Mouse (Mus musculus) midbrain, postnatal 0 days (tissue): ENCODE measurements around the gene Itgb5. TPM values are rescaled to one million over a fixed set of nuclear protein-coding genes. Genes with fewer than 3 reads are reported as not detected.
A peak's percentile ranks its signal among the peaks of the same experiment; 100 is the strongest.

Source experiments
- ATAC-seq: fragments of 200-750 bp; cut with Nextera tagmentation; 2 replicates; pipeline ENCODE4 v1.8.0; 2017; ENCODE audit warnings: moderate number of reproducible peaks, mild to moderate bottlenecking, moderate TSS enrichment, moderate library complexity; ENCODE audit not compliant: low FRiP score
- DNase-seq: peaks from one replicate; pipeline ENCODE4 v3.0.0-alpha.2; 2015; ENCODE audit warnings: low spot score
- H3K27ac ChIP-seq: fragments of 300-500 bp; sonication (generic); 2 replicates; pipeline ENCODE4 v1.5.1; 2014; ENCODE audit warnings: low read depth, mild to moderate bottlenecking, low read length, mixed read lengths
- H3K27me3 ChIP-seq: fragments of 300-500 bp; sonication (generic); 2 replicates; pipeline ENCODE4 v1.6.1; 2014; ENCODE audit warnings: low read length, control low read depth, mixed read lengths; ENCODE audit not compliant: insufficient read depth
- H3K36me3 ChIP-seq: fragments of 300-500 bp; sonication (generic); 2 replicates; pipeline ENCODE4 v1.6.1; 2014; ENCODE audit warnings: low read length, control low read depth, mixed read lengths; ENCODE audit not compliant: insufficient read depth
- H3K4me1 ChIP-seq: fragments of 300-500 bp; sonication (generic); 2 replicates; pipeline ENCODE4 v1.6.1; 2014; ENCODE audit warnings: mild to moderate bottlenecking, control low read depth, antibody characterized with exemption, low read length, mixed read lengths; ENCODE audit not compliant: insufficient read depth
- H3K4me2 ChIP-seq: fragments of 300-500 bp; sonication (generic); 2 replicates; pipeline ENCODE4 v1.6.1; 2014; ENCODE audit warnings: low read depth, mild to moderate bottlenecking, low read length, mixed read lengths; ENCODE audit not compliant: poor library complexity, severe bottlenecking
- H3K4me3 ChIP-seq: fragments of 300-500 bp; sonication (generic); 2 replicates; pipeline ENCODE4 v1.5.1; 2014; ENCODE audit warnings: low read depth, mild to moderate bottlenecking, low read length, moderate library complexity
- H3K9ac ChIP-seq: fragments of 300-500 bp; sonication (generic); replicated peaks from 2 replicates; pipeline ENCODE4 v1.6.1; 2014; ENCODE audit warnings: mild to moderate bottlenecking, low read length, moderate library complexity, mixed read lengths; ENCODE audit not compliant: poor library complexity, severe bottlenecking
- H3K9me3 ChIP-seq: fragments of 300-500 bp; sonication (generic); 2 replicates; pipeline ENCODE4 v1.6.1; 2016; ENCODE audit warnings: low read length, control low read depth
- CTCF ChIP-seq: IDR thresholded peaks from 2 replicates; pipeline ENCODE4 v1.5.1; 2016; ENCODE audit warnings: antibody characterized with exemption, mild to moderate bottlenecking
- WGBS: fragments of 180-500 bp; shearing (Covaris S2); extraction: QIAGEN DNeasy Blood & Tissue Kit; methylation state at CpG from one replicate; pipeline ENCODE4 v1.1.7; 2014; 5-methylcytosine and 5-hydroxymethylcytosine counted together
- polyA plus RNA-seq: library from polyadenylated mRNA; unstranded; fragments of >200 nt; fragmentation: Nextera tagmentation; extraction: Ambion mirVana; gene quantifications from 2 replicates; pipeline ENCODE4 v1.2.1, GENCODE M21; 2015
- total RNA-seq: library from RNA; depleted of rRNA; stranded (reverse); fragments of >200 nt; gene quantifications from 2 replicates; pipeline ENCODE4 v1.2.3, GENCODE M21; 2014

Itgb5 gene
- total and polyA plus RNA-seq, 2 experiments from 2014 or later: 22.9 to 49.8 TPM

DNA sequence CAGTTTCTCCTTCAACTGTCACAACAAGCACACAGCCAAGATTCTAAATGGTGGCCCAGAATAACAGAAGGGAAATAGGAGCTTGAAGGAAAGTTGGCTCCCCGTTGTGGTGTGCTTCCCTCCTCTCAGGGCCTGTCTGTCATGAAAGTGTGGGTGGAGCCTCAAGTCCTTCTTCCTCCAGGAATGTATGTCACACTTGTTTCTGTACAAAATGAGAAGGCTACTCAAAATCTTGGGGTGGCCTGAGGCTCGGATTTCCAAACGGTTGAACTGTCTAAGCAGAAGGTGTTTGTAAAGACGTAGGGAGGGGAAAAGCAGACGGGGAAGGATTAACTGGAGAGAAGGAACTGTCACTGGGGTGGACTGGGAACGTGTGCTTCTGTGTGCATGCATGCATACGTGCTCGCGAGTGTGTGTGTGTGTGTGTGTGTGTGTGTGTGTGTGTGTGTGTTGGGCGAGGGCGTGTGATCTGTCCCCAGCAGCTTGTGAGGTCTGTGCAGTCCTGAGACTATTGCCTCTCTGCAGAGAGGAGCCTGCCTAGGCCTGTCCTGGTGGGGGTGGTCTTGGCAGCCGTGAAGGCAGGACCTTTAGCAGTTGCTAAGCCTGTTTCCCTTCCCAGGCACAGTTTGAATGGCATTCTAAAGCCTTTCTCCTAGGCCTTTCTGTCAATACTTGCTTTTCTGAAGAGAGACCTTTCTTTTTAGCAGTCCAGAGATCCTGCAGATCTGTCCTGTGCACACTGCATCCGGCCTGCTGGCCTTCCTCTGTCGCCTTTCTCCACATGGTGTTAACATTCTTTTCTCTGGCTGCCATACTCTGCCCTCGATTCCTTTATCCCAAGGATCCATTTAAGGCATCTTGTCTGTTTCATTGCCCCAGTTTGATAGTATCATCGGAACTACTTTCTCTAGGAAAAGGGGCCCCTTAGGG, 53.8 kb downstream of the Itgb5 start:
- Histone ChIP-seq H3K9ac (0 out of 2 replicates have a peak overlapping the region, but pooled peaks have one; percentile 8), H3K27ac (peak overlapping the region; percentile 55), H3K4me1 (peaks cover 6% of the 10 kb centered on the region; the same call in 1 of the 2 replicates), H3K27me3 (no peaks in the 10 kb centered on the region), H3K36me3 (no peaks in the 10 kb centered on the region), H3K4me2 (no peak overlapping the region), H3K4me3 (no peak overlapping the region), H3K9me3 (no peaks in the 10 kb centered on the region)
- ATAC-seq: peak; percentile 83
- peak; percentile 64 for DNase-seq
- TF ChIP-seq CTCF: no peak
- WGBS: 32% methylated on average over 16 of the region's 16 CpGs

DNA sequence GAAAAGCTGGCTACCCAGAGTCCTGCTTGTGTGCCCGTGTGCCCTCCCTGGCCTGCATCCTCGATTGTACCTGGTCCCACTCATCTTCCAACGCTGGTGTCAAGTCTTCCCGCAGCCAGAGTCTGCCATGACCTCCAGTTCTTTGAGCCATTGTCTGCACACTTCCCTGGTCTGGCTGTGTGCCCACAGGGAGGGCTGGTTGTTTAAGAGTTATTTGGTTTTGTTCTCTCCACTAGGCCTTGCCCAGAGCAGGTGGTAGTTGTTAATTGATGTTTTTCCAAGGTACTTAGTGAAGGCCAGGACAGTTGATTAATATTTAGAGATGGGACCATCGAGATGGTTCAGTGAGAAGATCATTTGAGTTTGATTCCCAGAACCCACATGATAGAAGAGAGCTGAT, 54.7 kb downstream of the Itgb5 start:
- no peak for TF ChIP-seq CTCF
- DNase-seq (no peak), ATAC-seq (no peak)
- Histone ChIP-seq H3K36me3 (no peaks in the 10 kb centered on the region), H3K27me3 (no peaks in the 10 kb centered on the region), H3K4me1 (peaks cover 6% of the 10 kb centered on the region; the same call in 1 of the 2 replicates), H3K9ac (no peak overlapping the region), H3K4me2 (no peak overlapping the region), H3K4me3 (no peak overlapping the region), H3K9me3 (no peaks in the 10 kb centered on the region), H3K27ac (peak overlapping the region; percentile 47; the same call in 1 of the 2 replicates)
- 63% methylated on average over 5 of the region's 5 CpGs for WGBS

DNA sequence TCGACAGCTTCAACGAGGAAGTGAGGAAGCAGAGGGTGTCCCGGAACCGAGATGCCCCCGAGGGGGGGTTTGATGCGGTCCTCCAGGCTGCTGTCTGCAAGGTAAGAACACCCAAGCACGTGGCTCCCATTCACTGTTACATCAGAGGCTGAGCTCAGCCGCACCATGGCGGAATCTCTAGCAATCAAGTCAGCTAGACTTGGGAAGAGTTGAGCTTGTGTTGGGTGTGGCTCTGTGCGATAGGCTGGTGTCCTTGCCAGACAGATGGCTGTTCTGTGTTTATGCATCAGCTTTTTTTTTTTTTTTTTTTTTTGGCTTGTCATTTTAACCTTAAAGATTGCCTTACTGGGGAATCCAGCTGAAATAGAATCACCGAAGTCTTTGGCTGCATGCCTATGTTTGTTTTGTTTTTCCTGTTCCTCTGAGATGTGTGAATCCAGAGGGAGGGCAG, 55.6 kb downstream of the Itgb5 start:
- no peak for ATAC-seq
- no peak for TF ChIP-seq CTCF
- no peak for DNase-seq

DNA sequence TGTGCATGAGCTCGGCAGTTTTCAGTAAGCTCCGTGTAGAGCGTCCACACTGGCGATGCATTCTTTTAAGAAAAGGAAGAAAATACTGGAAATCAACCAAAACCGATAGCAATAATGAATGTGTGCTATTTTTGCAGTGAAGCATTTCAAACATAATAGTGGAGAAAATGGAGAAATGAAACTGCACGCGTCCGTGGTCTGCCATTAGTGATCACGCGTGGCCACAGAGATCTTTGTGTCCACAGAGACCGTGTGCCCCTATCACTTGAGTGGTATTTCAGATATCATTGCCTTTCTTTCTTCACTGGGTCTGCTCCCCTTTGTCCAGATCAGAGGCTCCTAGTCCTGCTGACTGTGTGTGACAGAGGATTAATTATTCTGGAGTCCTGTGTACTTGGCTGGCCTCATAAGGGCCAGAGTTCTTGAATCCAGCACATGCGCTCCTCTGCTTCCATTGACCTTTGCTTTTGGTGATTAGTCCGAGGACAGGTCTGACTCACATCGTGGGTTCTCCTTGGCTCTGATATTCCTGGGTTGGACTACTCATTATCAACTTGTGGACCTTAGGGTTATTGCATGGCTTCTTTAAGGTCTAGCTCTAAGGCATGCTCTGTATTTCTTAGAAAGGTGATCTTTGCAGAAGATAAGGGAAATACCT, 56.3 kb downstream of the Itgb5 start:
- 89% methylated on average over 14 of the region's 14 CpGs for WGBS
- no peak overlapping the region for H3K9ac ChIP-seq
- no peak overlapping the region for H3K4me2 ChIP-seq
- no peak for TF ChIP-seq CTCF
- H3K4me1 ChIP-seq: peaks cover 6% of the 10 kb centered on the region; the same call in 1 of the 2 replicates
- H3K27ac ChIP-seq: no peak overlapping the region
- no peak for ATAC-seq
- no peaks in the 10 kb centered on the region for H3K9me3 ChIP-seq
- H3K27me3 ChIP-seq: no peaks in the 10 kb centered on the region
- H3K36me3 ChIP-seq: no peaks in the 10 kb centered on the region
- H3K4me3 ChIP-seq: no peak overlapping the region
- DNase-seq: no peak

More for the DNA sequence above, 55.6 kb downstream of the Itgb5 start:
- no peak overlapping the region for H3K4me2 ChIP-seq
- peaks cover 6% of the 10 kb centered on the region; the same call in 1 of the 2 replicates for H3K4me1 ChIP-seq
- H3K9me3 ChIP-seq: no peaks in the 10 kb centered on the region
- WGBS: 83% methylated on average over 11 of the region's 11 CpGs
- H3K27me3 ChIP-seq: no peaks in the 10 kb centered on the region
- no peak overlapping the region for H3K27ac ChIP-seq
- H3K36me3 ChIP-seq: no peaks in the 10 kb centered on the region
- no peak overlapping the region for H3K9ac ChIP-seq
- H3K4me3 ChIP-seq: no peak overlapping the region

DNA sequence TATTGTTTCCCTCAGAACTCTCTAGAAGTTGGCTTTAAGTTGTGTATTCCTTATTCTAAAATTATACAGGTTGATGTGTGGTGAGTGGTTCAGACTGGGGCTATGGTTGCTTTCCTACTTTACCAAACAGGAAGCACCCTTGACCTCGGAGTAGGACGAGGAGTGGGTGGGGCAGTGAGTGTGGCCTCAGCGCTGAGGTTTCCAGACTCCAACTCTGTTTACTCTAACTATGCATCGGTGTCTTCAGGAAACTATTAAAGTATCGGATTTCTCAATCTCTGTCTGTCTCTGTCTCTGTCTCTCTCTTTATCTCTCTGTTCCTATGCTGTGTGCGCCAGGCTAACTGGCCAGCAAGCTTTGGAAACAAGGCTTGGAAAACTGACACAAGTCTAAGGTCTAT, 57.2 kb downstream of the Itgb5 start:
- no peak for TF ChIP-seq CTCF
- no peak for ATAC-seq
- WGBS: 77% methylated on average over 6 of the region's 6 CpGs
- Histone ChIP-seq H3K4me2 (no peak overlapping the region), H3K27ac (no peak overlapping the region), H3K4me1 (peaks cover 6% of the 10 kb centered on the region; the same call in 1 of the 2 replicates), H3K27me3 (no peaks in the 10 kb centered on the region), H3K4me3 (no peak overlapping the region), H3K9ac (no peak overlapping the region), H3K9me3 (no peaks in the 10 kb centered on the region), H3K36me3 (no peaks in the 10 kb centered on the region)
- DNase-seq: no peak
